Mouse (Mus musculus) cerebellum, postnatal 14 days (tissue): ENCODE results near the gene Tssk3.
"Not testable (repeated sequence)": the region's sequence is repeated elsewhere in the genome, so short reads cannot be mapped to it uniquely, and the experiment has no call there.

Source experiments
- DNase-seq, 2 experiments: peaks; one replicate each; pipeline ENCODE4 v3.0.0; 2021; ENCODE audit warnings: mixed read lengths in 2 of 2

Tssk3 gene

DNA sequence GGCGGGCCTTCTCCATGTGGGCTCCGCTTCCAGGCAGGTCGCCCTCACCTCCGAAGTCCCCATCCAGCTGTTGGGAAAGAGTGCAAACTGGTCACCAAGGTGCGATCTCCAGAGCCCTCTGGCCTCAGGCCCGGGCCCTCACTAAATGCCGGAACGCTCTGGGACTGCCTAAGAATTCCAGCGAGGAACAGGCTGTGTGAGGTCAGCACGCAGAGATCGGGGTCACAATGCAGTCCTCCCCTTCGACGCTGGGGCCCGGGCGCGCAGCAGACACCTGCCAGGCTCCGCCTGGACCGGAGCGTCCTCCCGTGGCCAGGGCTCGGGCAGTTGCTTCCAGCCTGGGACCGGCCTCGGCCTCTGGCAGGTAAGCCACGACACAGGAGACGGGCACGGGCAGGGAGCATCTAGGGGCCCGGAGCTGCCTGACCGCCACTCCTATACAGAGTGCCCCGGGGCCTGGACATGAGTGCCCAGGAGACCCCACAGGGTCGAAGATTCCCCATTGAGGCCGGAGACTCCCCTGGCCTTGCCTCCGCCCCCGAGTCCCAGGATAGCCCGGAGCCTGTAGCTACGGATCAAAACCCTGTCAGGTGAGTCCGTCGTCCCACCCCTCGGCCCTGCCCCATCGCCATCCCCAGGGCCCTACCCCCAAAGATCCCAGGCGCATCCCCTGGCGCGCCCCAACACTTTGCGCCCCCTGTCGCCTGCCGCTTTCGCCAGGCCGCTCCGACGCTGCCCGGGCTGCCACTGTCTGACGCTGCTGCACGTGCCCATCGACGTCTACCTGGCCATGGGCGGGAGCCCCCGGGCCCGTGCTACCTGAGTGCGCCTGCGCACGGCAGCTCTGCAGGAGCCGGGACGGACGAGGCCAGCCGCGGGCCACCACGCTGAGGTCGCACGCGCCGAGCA is at the start of gene Tssk3, which contains the start of gene Fam229a:
Gene Tssk3, minus strand, starts transcription at position 51 of the 909 bp plus-strand sequence.
Gene Fam229a, plus strand, starts transcription at position 219 of the 909 bp plus-strand sequence.
- DNase-seq: peak; percentile 65 to 77

DNA sequence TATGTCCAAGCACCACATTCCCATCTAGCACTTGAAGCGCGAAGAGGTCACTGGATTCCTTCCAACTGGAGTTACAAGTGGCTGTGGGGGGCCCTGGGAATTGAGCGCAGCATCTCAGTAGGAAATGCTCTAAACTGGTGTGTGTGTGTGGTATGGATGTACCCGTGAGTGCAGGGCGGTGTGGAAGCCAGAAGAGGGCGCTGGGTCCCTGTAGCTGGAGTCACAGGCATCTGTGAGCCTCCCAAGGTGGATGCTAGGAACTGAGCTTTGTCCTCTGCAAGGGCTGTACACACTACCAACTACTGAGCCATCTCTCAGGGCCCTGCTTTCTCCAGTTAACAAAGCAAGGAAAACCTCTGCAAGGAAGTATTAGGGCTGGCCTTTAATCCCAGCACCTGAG is 49.2 kb upstream of the Tssk3 start:
- peak; percentile 28 to 54 for DNase-seq

DNA sequence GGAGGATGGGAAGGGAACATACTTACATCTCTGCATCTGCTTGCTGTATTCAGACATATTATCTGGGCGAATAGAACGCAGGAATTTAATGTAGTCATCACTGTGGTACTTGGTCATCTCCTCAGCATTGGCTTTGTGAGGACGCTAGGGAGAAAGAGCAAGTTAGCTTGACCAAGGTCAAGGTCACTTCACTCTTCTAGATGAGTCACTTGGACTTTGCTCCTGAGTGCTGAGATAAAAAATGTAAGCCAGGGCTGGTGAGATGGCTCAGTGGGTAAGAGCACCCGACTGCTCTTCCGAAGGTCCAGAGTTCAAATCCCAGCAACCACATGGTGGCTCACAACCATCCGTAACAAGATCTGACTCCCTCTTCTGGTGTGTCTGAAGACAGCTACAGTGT is 38.1 kb upstream of the Tssk3 start:
- not testable (repeated sequence) for DNase-seq

DNA sequence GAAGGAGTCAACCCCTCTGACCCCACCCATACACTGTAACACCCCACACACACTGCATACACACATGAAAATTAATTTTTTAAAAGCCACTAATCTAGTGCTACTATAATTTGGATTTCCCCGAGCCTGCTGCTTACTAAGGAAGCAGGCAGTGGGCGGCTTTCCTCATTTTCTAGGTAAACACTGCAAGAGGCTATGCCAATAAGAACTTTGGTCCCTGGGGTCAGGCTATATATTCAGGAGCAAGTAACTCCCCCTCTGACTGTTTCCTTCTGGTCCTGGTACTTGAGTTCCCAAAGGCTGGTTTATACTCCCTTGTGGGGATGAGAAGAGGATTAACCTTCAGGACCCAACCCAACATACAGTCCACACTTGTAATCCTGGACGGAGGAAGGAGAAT is 35.1 kb upstream of the Tssk3 start:
- DNase-seq: no peak

DNA sequence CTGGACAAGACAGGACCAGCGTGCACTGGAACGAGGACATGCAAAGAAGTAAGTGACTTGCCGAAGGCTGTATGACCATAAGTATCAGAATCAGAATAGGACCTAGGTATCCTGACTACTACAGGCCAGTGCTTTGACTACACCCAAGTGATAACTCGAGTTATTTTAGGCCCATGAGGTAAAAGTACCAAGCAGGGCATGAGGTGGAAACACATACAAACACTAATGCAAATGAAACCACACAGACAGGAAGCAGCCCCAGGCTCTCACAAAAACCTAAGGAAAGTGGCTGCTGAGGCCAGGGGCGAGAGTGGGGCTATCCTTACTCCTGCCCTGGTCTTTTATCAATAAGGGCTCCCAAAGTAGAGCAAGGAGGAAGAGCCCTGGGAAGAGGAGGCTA is 34.5 kb upstream of the Tssk3 start:
- DNase-seq: no peak

DNA sequence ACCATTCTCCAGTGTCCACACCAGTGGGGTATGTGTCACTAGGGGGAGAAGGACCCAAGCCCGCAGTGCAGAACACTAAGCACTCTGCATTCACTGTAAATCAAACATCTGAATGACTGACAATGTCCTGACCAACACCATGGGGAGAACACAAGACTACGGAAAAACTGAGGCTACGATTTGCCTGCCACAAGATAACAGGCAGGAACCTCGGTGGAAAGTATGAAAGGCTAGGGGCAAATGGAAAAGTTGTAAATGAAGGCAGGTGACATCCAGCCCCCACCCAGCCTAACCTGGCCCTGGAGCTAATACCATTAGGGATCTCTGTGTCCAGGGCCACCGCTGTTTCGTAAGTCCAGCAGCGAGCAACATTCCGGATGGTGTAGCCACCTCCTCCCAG is 27.7 kb upstream of the Tssk3 start:
- DNase-seq: no peak

DNA sequence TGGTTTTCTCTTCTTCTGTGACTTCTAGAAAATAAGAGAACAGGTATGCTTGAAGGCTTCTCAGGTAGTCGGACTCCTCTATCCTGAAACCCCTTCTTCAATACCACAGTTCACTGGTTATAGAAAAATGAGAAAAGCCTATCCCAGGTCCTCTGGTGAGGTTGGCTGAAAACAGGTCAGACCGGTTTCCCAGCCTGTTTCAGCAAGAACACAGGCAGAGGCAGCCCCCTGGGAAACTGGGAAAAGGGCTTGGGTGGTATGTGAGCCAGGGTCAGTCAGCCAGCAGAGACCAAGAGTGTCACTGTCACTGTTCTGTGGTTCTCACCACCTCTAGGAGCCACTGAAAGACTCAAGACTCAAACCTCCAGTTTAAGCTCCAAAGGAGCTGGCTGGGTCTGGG is 26.1 kb upstream of the Tssk3 start:
- no peak for DNase-seq

DNA sequence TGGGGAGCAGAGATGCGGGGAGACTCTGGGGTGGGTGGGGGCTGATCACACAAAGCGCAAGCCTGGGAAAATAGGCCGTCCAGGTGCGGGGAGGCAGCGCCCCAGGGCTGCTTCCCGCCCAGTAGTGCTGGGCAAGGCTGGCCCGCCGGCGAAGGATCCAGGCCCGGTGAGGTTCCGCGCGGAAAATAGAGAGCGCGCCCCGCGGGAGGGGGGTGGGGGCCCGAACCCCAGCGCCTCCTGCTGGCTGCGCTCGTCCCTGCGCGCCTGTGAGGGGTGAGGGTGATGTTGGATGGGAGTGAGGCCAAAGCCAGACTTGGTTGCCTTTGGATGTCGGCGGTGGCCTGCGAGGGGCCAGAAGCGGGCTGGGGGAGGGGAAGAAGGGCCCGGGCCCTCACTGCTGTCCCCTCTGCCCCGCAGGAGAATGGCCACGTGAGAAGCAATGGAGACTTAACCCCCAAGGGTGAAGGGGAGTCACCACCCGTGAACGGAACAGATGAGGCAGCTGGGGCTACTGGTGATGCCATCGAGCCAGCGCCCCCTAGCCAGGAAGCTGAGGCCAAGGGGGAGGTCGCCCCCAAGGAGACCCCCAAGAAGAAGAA is 23.6 kb upstream of the Tssk3 start:
- peak; percentile 67 to 82 for DNase-seq

DNA sequence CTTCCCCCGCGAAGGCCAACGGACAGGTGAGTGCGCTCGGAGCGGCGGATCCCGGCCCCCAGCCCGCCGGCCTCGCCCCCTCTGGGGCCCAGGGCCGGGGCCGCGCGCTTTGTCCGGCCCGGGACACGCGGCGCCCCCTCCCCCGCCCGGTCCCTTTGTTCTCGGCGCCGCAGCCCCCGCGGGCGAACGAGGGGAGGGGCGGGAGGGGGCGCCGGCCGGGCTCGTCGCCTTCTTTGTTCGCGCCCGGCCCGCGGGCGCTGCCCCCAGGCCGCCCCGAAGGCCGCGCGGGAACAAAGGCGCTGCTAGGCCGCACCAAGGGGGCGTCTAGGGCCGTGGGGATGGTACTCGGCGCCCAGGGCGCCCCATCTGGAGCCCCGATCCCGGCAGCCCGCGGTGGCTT is 23.1 kb upstream of the Tssk3 start:
- peak in 1 of 2 experiments; percentile 44 for DNase-seq

DNA sequence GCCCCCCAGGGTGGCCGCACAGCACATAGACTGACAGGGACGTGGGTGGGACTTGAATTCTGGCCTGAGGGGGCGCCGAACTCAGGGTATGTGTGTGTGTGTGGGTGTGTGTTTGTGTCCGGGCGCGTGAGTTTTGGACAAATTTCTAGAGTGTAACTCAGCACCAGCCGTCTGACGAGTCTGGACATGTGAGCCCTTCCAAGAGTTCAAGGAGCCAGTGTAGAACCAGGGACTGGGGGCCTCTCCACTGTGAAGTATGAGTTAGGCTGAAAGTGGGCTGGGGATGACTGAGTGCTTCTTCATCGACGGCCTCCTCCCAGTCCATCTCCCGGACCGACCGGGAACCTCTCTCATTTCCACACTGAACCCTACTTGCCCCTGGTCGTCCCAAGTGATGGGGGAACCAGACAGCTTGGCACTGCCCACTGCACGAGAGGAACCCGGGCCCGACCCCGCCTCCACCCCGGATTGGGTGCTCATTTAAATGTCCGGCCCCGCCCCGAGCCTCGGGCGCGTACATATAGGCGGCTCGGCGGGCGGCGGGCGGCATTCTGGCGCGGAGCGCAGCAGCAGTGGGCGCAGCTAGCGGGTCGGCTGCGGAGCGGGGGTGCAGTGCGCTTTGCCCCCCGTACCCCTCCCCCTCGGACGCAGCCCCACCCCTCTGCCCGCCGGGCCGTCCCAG is 22.4 kb upstream of the Tssk3 start, which contains the start of gene Marcksl1:
Gene Marcksl1, plus strand, starts transcription at position 496 of the 682 bp plus-strand sequence.
- peak; percentile 89 to 92 for DNase-seq

DNA sequence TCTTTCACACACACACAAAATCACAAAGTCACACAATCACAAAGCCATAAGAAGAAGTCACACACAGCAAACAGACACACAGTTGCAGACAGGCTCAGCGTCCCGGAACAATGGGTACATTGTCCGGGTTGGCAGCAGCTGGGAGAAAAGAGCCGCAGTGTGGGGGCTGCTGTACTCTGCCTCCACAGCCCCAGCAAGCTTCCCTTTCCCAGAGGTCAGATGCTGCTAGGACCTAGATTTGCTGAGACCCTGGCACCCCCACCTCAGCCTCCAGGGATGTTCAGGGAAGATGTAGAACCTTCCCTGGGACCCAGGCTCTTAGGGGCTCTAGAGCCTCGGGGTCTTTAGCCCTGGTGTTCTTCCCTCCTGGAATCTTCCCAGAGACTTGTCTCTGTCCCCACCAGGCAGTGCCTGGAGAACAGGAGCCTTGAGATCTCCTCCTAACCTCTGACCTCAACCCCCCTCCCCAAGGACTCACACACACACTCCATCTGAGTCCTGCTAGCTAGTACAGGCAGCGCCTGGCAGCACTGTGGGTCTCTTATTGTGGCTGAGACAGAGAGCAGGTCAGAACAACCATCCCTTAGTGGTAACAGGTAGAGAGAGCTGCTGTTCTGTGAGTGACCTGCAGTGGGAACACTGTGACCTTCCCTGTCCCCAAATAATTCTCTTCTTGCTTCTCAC is 20.7 kb upstream of the Tssk3 start:
- no peak for DNase-seq

DNA sequence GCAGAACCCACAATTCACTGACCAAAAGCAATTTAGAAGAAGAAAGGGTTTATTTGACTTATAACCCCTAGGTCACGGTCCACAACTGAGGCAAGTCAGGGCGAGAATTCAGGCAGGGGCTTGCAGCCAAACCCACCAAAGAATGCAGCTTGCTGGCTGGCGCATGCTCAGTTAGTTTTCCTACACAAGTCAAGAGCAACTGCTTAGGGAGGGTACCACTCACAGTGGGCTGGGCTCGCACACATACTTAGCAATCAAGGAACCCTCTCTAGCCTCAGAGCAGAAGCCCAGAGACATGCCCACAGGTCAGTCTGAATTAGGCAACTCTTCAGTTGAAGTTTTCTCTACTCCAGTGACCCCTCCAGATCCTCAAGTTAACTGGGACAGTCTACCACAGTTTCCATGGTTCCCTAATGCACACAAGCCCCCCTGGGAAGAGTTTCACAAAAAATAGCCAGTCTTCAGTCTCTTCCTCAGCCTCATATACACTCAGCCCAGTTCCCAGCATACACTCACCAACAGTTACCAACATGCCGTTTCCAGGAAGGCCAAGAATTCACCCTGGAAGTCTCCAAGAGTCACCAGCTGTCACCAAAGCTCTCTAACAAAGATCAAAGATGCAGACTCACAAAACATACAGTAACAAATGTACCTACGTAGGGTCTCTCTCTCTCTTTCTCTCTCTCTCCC is 20.0 kb upstream of the Tssk3 start:
- DNase-seq: no peak

DNA sequence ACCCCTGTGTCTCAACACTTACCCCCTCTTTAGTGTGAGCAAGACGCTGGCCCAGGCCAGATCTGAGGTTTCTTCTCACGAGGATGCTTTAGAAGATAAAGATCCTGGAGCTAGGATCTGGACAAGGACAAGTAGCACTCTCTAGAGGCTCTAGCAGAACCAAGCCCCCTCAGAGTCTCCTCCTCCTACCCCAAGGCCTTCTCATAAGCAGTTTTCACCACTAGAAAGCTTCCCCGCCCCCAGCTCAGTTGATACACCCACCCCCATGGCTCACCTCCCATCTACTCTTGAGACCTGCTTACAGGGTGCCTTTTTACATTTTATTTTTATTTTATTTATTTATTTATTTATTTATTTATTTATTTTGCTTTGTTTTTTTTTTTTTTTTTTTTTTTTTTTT is 18.8 kb upstream of the Tssk3 start:
- no peak for DNase-seq

DNA sequence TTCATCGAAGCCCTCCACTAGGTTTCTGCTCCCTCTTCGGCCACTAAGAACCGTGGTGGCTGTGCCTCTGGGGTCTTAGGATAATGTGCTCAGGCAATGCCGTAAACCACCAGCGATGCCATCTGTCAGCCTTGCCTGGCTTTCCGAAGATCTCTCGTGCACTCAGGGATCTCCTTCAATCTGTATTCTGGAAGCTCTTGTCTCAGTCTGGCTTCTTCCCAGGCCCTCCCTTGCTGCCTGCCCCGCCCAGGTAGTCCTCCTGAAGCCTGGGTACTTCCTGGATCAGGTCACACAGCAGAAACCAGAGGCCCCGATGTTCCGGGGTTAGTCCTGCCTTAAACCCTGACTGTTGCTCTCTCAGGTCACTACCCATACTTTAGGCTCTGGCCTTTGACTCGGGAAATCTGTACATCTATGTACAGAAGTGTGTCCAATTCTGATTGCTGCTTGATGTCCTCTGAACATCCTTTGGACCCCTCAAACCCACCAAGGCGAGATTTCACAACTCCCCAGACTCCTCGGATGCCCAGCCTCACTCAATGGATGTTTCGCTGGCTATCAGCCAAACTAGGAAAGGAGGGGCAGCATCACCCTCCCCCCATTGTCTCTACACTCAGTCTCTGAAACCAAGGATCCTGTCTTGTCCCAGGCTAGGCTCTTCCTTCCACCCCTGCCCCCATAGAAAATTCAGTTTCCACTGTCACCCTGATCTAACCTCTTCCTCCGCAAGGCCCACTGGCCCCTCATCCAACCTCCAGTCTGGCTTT is 18.2 kb upstream of the Tssk3 start:
- DNase-seq: peak; percentile 71 to 83

DNA sequence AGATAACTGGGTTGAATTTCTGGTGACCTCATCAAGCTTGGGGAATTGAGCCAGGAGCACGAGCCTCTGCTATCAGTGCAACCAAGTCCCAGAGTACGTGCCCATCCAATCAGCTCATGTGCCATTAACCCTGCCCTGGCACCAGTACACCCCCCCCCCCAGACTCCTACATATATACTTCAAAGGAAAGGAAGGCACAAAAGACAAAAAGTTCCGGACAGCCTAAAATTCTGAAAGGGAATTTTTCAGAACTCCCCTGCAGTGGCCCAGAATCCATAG is 17.4 kb upstream of the Tssk3 start:
- no peak for DNase-seq

DNA sequence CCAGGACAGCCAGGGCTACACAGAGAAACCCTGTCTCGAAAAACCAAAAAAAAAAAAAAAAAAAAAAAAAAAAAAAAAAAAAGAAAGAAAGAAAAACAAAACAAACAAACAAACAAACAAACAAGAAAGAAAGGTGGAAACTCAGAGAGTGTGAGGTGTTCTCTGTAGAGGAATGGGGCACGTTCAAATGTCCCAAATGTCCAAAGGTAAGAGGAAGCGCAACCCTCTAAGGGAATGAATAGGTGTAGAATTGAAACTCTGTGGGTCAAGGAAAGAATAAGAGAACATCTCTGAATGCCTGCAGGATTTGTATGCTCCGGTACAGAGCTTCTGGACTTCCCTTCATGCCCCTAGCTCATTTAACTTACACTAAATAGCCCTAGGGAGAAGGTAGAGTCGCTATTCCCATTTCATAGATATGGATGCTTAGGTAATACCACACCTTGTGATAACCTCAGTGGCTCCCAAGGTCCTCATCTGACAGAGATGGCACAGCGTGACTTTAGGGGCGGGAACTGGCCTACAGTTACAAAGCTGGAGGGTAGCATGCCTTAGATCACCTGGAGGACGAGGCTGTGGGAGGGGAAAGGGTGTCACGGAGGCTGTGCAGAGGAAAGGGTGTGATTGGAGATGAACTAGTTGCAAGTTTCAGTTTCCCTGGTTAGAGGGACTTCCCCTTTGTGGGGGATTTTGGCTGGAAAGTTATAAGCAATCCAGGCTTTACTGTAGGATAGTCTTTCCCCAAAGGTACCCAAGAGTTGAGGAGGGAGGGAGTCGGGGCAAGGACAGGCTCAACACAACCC is 16.8 kb upstream of the Tssk3 start:
- DNase-seq: no peak

DNA sequence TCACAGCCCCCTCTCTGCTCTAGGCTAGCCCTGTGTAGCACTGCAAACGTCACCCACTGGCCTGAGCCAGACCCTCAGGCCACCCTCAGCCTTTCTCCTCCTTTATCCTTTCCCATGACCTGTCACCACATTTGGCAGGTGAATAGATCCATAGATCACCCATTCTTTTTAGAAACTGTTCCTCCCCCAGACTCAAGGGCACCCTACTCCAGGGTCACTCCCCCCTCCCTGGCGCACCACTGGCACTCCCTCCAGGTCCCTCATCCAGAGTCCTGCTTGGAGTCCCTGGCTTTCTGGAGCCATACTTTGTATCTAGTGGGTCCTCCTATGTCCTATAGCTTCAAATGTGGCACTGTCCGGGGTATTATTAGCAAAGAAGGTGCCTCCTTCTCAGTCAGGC is 14.7 kb upstream of the Tssk3 start:
- DNase-seq: no peak

DNA sequence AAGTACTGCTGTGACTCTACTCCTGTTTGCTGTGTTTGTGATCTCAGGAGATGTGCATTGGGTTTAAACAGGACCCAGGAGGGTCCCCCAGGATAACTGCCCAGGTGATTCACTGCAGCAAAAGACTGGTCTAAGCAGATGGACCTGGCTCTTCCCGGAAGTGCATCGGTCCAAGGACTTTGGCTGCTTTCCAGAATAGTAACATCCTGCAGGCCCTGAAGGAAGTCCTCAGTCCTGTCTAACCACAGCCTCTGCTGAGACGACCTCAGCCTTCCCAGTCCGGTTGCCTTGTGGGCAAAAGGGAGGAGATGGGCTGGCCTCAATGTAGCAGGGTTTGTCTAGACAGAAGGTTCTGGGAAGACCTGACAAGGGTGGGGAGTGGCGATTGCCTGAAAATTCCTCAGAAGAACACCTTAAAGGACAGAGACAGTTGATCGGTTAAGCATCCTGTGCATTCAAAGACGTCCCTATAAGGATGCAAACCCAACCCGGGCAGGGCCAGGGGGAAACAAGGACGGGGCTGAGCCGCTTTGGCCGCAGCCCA is 12.2 kb upstream of the Tssk3 start:
- peak; percentile 31 to 45 for DNase-seq

DNA sequence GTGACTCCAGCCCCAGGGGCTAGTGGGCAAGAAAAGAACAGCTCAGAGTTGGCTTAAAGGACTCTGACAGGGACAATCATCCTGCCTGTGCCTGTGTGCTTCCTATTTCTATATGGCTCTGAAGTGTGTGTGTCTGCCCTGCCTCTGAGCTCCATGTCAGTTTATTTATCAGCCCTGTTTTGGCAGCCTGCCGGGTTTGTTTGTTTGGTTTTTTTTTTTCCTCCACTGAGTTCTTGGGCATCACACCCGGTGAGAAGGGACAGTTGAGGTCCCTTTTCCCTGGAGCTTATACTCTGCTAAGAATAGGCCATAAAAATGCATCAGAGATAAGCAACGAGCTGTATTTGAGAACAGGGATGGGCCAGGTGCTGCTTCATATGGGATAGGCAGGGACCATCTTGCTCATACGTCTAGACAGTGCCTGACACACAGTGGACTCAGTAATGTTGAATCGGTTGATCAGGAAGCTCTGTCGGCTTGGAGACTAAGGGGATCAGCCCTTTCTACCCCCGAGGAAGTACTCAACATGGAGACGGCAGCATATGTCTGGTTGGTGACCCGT is 11.6 kb upstream of the Tssk3 start:
- no peak for DNase-seq
